Mouse (Mus musculus): ENCODE measurements around the gene Ube2j1. TPM values are rescaled to one million over a fixed set of nuclear protein-coding genes. Genes with fewer than 3 reads are reported as not detected.

Gene Ube2j1
- polyA plus RNA-seq, 1 experiment from 2014 or later, result 36.6 TPM

- ATAC-seq (no peak), DNase-seq (ENCODE audit: low read depth, low spot score) (no peak)
- ChIA-PET CTCF (no interaction called here), POLR2A (no interaction called here)
- in situ Hi-C loops (cut with MboI; ENCODE audit: low pct_unique_long_range_greater_than_20kb), result loop anchor here (10.0 to 25.0 kb wide), 3 partner anchors 102 to 400 kb away; partner anchors contain the start of genes Casp8ap2 and Gja10
- TF ChIP-seq CTCF (IDR thresholded peaks at IDR 0.05), result no peak
- no peaks in the 10 kb centered on the region for H3K27me3 ChIP-seq
Observed at GRCm38 (mm10) chr4:33012484-33012883, 18.7 kb upstream of the Ube2j1 start.

GRCm38 (mm10) chr4:33018361-33018999, 12.7 kb upstream of the Ube2j1 start:
- DNase-seq (ENCODE audit: low read depth, low spot score) (peak; percentile 25), ATAC-seq (peak; percentile 73)
- no peaks in the 10 kb centered on the region for H3K27me3 ChIP-seq
- in situ Hi-C loops (cut with MboI; ENCODE audit: low pct_unique_long_range_greater_than_20kb), result loop anchor here (10.0 to 25.0 kb wide), 3 partner anchors 96 to 406 kb away; partner anchors contain the start of genes Casp8ap2 and Gja10
- peak; percentile 66 for TF ChIP-seq CTCF (IDR thresholded peaks at IDR 0.05)
- CTCF ChIA-PET, result interaction anchor here (0.8 to 1.3 kb wide), 3 partner anchors 12 to 316 kb away, joined by 3 to 4 read pairs (median 3); no protein-coding TSS in a partner anchor
- POLR2A ChIA-PET, result no interaction called here

DNA sequence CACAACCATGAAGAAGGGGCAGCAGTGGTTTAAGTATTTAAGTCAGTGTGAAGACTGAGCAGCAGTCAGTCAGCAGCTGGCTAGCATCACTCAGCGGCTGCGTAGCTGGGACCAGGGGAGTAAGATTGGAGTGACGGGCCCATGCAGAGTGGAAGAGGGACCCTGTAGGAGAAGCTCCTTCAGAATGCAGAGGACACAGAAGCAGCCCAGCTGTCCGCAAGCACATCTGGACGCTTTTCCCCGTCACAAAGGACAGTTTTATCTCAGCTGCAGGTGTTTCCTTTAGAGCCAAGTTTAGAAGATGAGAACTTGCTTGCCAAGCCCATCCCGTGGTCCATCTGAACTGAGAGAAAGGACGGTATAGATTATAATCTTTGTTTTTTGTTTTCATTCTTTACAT, 6.8 kb upstream of the Ube2j1 start:
- no peak for DNase-seq (ENCODE audit: low read depth, low spot score)
- in situ Hi-C loops (cut with MboI; ENCODE audit: low pct_unique_long_range_greater_than_20kb), result loop anchor here (25.0 kb wide), 1 partner anchor 412 kb away; the partner anchor contains the start of genes Casp8ap2 and Gja10
- TF ChIP-seq CTCF (IDR thresholded peaks at IDR 0.05), result no peak
- ChIA-PET CTCF (no interaction called here), POLR2A (no interaction called here)
- H3K27me3 ChIP-seq, result no peaks in the 10 kb centered on the region
- no peak for ATAC-seq

- H3K27me3 ChIP-seq, result no peaks in the 10 kb centered on the region
- ChIA-PET POLR2A (no interaction called here), CTCF (no interaction called here)
- no peak for TF ChIP-seq CTCF (IDR thresholded peaks at IDR 0.05)
- ATAC-seq (no peak), DNase-seq (ENCODE audit: low read depth, low spot score) (no peak)
- in situ Hi-C loops (cut with MboI; ENCODE audit: low pct_unique_long_range_greater_than_20kb), result no loop called here
Observed at GRCm38 (mm10) chr4:33029104-33029503, 2.1 kb upstream of the Ube2j1 start.

GRCm38 (mm10) chr4:33030264-33031194, 687 bp upstream of the Ube2j1 start:
- H3K27me3 ChIP-seq, result no peaks in the 10 kb centered on the region
- no peak for TF ChIP-seq CTCF (IDR thresholded peaks at IDR 0.05)
- in situ Hi-C loops (cut with MboI; ENCODE audit: low pct_unique_long_range_greater_than_20kb), result no loop called here
- ATAC-seq (peak; percentile 66), DNase-seq (ENCODE audit: low read depth, low spot score) (no peak)
- ChIA-PET CTCF (interaction anchor here (1.8 kb wide), 1 partner anchor 12 kb away, joined by 4 read pairs; no protein-coding TSS in a partner anchor), POLR2A (no interaction called here)

DNA sequence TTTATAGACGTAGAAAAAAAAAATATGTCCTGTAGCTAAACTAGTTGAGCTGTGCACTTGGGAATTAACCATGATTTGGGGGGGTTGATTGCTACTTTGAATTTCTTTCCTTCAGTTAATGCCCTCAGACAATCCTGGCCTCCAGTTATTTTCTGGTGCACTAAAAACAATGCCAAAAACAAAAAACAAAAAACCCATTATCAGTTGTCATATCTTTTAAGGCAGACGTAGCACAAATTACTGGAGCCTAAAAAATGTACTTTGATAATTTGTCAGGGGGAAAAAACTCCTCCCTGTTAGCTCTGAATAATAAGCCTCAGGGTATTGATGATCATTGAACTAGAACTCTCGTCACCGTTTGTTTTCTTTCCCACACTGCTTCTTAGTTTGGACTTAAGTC, 829 bp downstream of the Ube2j1 start:
- ATAC-seq (no peak), DNase-seq (ENCODE audit: low read depth, low spot score) (no peak)
- TF ChIP-seq CTCF (IDR thresholded peaks at IDR 0.05), result no peak
- CTCF ChIA-PET, result interaction anchor here (0.7 kb wide), 1 partner anchor 1165 kb away, joined by 3 read pairs; no protein-coding TSS in a partner anchor
- POLR2A ChIA-PET, result interaction anchor here (0.7 kb wide), 1 partner anchor 148 kb away, joined by 4 read pairs; no protein-coding TSS in a partner anchor
- in situ Hi-C loops (cut with MboI; ENCODE audit: low pct_unique_long_range_greater_than_20kb), result no loop called here
- no peaks in the 10 kb centered on the region for H3K27me3 ChIP-seq

GRCm38 (mm10) chr4:33033515-33033914, 2.3 kb downstream of the Ube2j1 start:
- DNase-seq (ENCODE audit: low read depth, low spot score), result no peak
- CTCF ChIA-PET, result no interaction called here
- no peak for TF ChIP-seq CTCF (IDR thresholded peaks at IDR 0.05)
- ATAC-seq, result no peak
- POLR2A ChIA-PET, result interaction anchor here (0.7 kb wide), 1 partner anchor 673 kb away, joined by 3 read pairs; no protein-coding TSS in a partner anchor
- in situ Hi-C loops (cut with MboI; ENCODE audit: low pct_unique_long_range_greater_than_20kb), result no loop called here
- no peaks in the 10 kb centered on the region for H3K27me3 ChIP-seq

DNA sequence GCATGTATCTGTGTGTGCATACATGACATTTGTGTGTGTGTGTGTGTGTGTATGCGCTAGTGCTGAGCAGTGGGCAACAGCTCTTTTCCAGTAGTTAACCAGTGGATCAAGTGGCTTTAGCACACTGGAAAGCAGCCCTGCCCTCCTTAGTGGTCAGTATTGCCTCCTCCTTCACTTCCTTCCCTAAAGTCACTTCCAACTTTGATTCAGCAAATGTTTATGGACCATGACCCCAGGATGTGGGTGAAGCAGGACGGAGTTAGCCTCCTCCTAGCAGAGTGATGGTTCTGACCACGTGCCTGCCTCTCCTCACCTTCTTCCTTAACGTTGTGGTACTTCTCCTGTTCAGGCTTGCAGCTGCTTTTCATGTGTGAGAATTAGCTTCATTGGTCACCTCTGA, 8.6 kb downstream of the Ube2j1 start:
- DNase-seq (ENCODE audit: low read depth, low spot score) (no peak), ATAC-seq (no peak)
- ChIA-PET POLR2A (no interaction called here), CTCF (no interaction called here)
- H3K27me3 ChIP-seq, result no peaks in the 10 kb centered on the region
- no peak for TF ChIP-seq CTCF (IDR thresholded peaks at IDR 0.05)
- in situ Hi-C loops (cut with MboI; ENCODE audit: low pct_unique_long_range_greater_than_20kb), result no loop called here

GRCm38 (mm10) chr4:33049601-33050000, 18.4 kb downstream of the Ube2j1 start:
- POLR2A ChIA-PET, result no interaction called here
- in situ Hi-C loops (cut with MboI; ENCODE audit: low pct_unique_long_range_greater_than_20kb), result no loop called here
- ATAC-seq (no peak), DNase-seq (ENCODE audit: low read depth, low spot score) (no peak)
- H3K27me3 ChIP-seq, result no peaks in the 10 kb centered on the region
- TF ChIP-seq CTCF (IDR thresholded peaks at IDR 0.05), result no peak
- CTCF ChIA-PET, result interaction anchor here (1.7 kb wide), 1 partner anchor 17 kb away, joined by 4 read pairs; no protein-coding TSS in a partner anchor

DNA sequence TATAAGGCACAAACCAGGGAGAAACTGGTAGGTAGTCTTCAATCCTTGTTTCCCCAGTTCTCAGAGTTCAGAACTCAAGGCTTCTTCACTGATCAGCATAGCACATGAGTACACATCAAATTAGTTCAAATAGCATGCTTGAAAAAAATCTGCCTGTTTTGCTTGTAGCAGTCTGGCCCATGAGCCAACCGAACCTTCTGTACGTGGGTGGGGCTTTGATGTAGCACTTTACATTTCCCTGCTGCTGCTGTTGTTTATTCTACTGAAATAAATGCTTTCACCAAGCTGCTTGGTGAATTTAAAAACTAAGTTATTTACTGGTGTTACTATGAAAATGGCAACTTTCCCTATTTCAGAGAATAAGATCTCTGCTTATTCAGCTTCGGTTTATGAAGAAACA, 20.8 kb downstream of the Ube2j1 start:
- no peak for TF ChIP-seq CTCF (IDR thresholded peaks at IDR 0.05)
- DNase-seq (ENCODE audit: low read depth, low spot score) (no peak), ATAC-seq (no peak)
- H3K27me3 ChIP-seq, result no peaks in the 10 kb centered on the region
- CTCF ChIA-PET, result interaction anchor here (2.1 kb wide), 1 partner anchor 9 kb away, joined by 5 read pairs; no protein-coding TSS in a partner anchor
- in situ Hi-C loops (cut with MboI; ENCODE audit: low pct_unique_long_range_greater_than_20kb), result no loop called here
- POLR2A ChIA-PET, result no interaction called here

Data from Patski (cell line).